Mouse (Mus musculus): Measurements from ENCODE around the gene Tsga10.

GRCm38 (mm10) chr1:37719030-37719723 is 147.1 kb downstream of the Tsga10 start:
- TF ChIP-seq EP300 (IDR thresholded peaks at IDR 0.05), result no peak
- no peak for TF ChIP-seq CTCF (IDR thresholded peaks at IDR 0.05)

All from lung, postnatal 0 days (tissue).